Mouse (Mus musculus) erythroblast, embryonic 14.5 days (primary cell): Measurements from ENCODE around the gene Cct8l1.

Experiments used
- GATA1 ChIP-seq: IDR thresholded peaks from 2 replicates; pipeline ENCODE4 v1.6.1; 2012; ENCODE audit warnings: low read length, inconsistent platforms, mixed read lengths
- TAL1 ChIP-seq: IDR thresholded peaks from 3 replicates; pipeline ENCODE4 v1.6.1; 2012; ENCODE audit warnings: low read length, inconsistent platforms, mixed read lengths

GRCm38 (mm10) chr5:25554210-25554609 lies 38.3 kb downstream of the Cct8l1 start:
- TF ChIP-seq GATA1, result no peak
- TF ChIP-seq TAL1, result no peak
